Mouse (Mus musculus) forebrain, embryonic 11.5 days (tissue): ENCODE measurements around the gene Cap1. TPM values are rescaled to one million over a fixed set of nuclear protein-coding genes. Genes with fewer than 3 reads are reported as not detected.

Experiments
- ATAC-seq: fragments of 200-750 bp; cut with Nextera tagmentation; replicated peaks from 2 replicates; pipeline ENCODE4 v1.8.0; 2017; ENCODE audit warnings: moderate TSS enrichment; ENCODE audit not compliant: low FRiP score
- DNase-seq: peaks from one replicate; pipeline ENCODE4 v3.0.0-alpha.2; 2017; ENCODE audit warnings: low spot score
- H3K27ac ChIP-seq: fragments of 300-500 bp; sonication (generic); 2 replicates; pipeline ENCODE4 v1.5.1; 2014; ENCODE audit warnings: low read depth, low read length
- H3K27me3 ChIP-seq: fragments of 300-500 bp; sonication (generic); 2 replicates; pipeline ENCODE4 v1.6.1; 2014; ENCODE audit warnings: mild to moderate bottlenecking, low read length, mixed read lengths; ENCODE audit not compliant: control insufficient read depth, insufficient read depth
- H3K36me3 ChIP-seq: fragments of 300-500 bp; sonication (generic); 2 replicates; pipeline ENCODE4 v1.6.1; 2014; ENCODE audit warnings: mild to moderate bottlenecking, low read length, moderate library complexity, mixed read lengths; ENCODE audit not compliant: control insufficient read depth, insufficient read depth
- H3K4me1 ChIP-seq: fragments of 300-500 bp; sonication (generic); replicated peaks from 2 replicates; pipeline ENCODE4 v1.6.1; 2014; ENCODE audit warnings: low read length, mixed read lengths; ENCODE audit not compliant: control insufficient read depth, insufficient read depth
- H3K4me2 ChIP-seq: fragments of 300-500 bp; sonication (generic); 2 replicates; pipeline ENCODE4 v1.6.1; 2014; ENCODE audit warnings: low read depth, mild to moderate bottlenecking, low read length, moderate library complexity, mixed read lengths; ENCODE audit not compliant: severe bottlenecking
- H3K4me3 ChIP-seq: fragments of 300-500 bp; sonication (generic); 2 replicates; pipeline ENCODE4 v1.5.1; 2014; ENCODE audit warnings: low read depth, low read length
- H3K9ac ChIP-seq: fragments of 300-500 bp; sonication (generic); 2 replicates; pipeline ENCODE4 v1.6.1; 2014; ENCODE audit warnings: low read length
- H3K9me3 ChIP-seq: fragments of 300-500 bp; sonication (generic); 2 replicates; pipeline ENCODE4 v1.6.1; 2016; ENCODE audit warnings: low read length, mixed read lengths; ENCODE audit not compliant: control insufficient read depth
- WGBS: fragments of 180-500 bp; shearing (Covaris S2); extraction: QIAGEN DNeasy Blood & Tissue Kit; methylation state at CpG from one replicate; pipeline ENCODE4 v1.1.7; 2014; 5-methylcytosine and 5-hydroxymethylcytosine counted together
- polyA plus RNA-seq: library from polyadenylated mRNA; unstranded; fragments of >200 nt; fragmentation: Nextera tagmentation; extraction: Ambion mirVana; gene quantifications from 2 replicates; pipeline ENCODE4 v1.2.1, GENCODE M21; 2014

The Cap1 gene
- polyA plus RNA-seq, 1 experiment from 2014 or later: 69.4 TPM

GRCm38 (mm10) chr4:122816202-122816601, 69.7 kb downstream of the Cap1 start:
- H3K4me2 ChIP-seq: no peak overlapping the region
- no peak for DNase-seq
- ATAC-seq: no peak

GRCm38 (mm10) chr4:122811824-122812223, 74.0 kb downstream of the Cap1 start:
- DNase-seq: no peak
- 78% methylated on average over 2 of the region's 2 CpGs for WGBS

More at GRCm38 (mm10) chr4:122816202-122816601, 69.7 kb downstream of the Cap1 start:
- no peaks in the 10 kb centered on the region for H3K36me3 ChIP-seq
- 86% methylated on average over 1 of the region's 1 CpGs for WGBS
- H3K9me3 ChIP-seq: no peaks in the 10 kb centered on the region
- H3K27ac ChIP-seq: no peak overlapping the region
- H3K9ac ChIP-seq: no peak overlapping the region
- H3K4me1 ChIP-seq: no peaks in the 10 kb centered on the region
- no peaks in the 10 kb centered on the region for H3K27me3 ChIP-seq
- no peak overlapping the region for H3K4me3 ChIP-seq

GRCm38 (mm10) chr4:122811180-122811579, 74.7 kb downstream of the Cap1 start:
- no peak overlapping the region for H3K9ac ChIP-seq
- no peaks in the 10 kb centered on the region for H3K4me1 ChIP-seq
- no peak overlapping the region for H3K4me2 ChIP-seq
- H3K27ac ChIP-seq: no peak overlapping the region
- DNase-seq: no peak
- no peak for ATAC-seq
- H3K4me3 ChIP-seq: no peak overlapping the region
- no peaks in the 10 kb centered on the region for H3K36me3 ChIP-seq
- H3K9me3 ChIP-seq: no peaks in the 10 kb centered on the region
- WGBS: 47% methylated on average over 1 of the region's 1 CpGs
- H3K27me3 ChIP-seq: no peaks in the 10 kb centered on the region

More at GRCm38 (mm10) chr4:122811824-122812223, 74.0 kb downstream of the Cap1 start:
- H3K36me3 ChIP-seq: no peaks in the 10 kb centered on the region
- H3K4me1 ChIP-seq: no peaks in the 10 kb centered on the region
- no peak for ATAC-seq
- no peak overlapping the region for H3K4me2 ChIP-seq
- H3K9me3 ChIP-seq: no peaks in the 10 kb centered on the region
- H3K27ac ChIP-seq: no peak overlapping the region
- no peaks in the 10 kb centered on the region for H3K27me3 ChIP-seq
- H3K9ac ChIP-seq: no peak overlapping the region
- H3K4me3 ChIP-seq: no peak overlapping the region

Other genes starting within 250 kb of the Cap1 start
- not detected in 2 replicates for gene 9530002B09Rik, start 196.8 kb downstream of the Cap1 start, polyA plus RNA-seq
- 76.4 and 81.0 TPM in 2 replicates for gene Ppt1, start 49.8 kb downstream of the Cap1 start, polyA plus RNA-seq
- 22.5 TPM in 2 replicates for gene Mfsd2a, start 75.1 kb upstream of the Cap1 start, polyA plus RNA-seq
- 66.8 and 69.5 TPM in 2 replicates for gene Mycl, start 109.6 kb upstream of the Cap1 start, polyA plus RNA-seq
- 21.6 and 24.4 TPM in 2 replicates for gene Trit1, start 130.5 kb upstream of the Cap1 start, polyA plus RNA-seq
- gene Bmp8b, start 219.1 kb upstream of the Cap1 start, polyA plus RNA-seq: 0.20 and 0.24 TPM in 2 replicates
- gene Oxct2b, start 230.2 kb upstream of the Cap1 start, polyA plus RNA-seq: not detected in 2 replicates